In the genomic region with DNA sequence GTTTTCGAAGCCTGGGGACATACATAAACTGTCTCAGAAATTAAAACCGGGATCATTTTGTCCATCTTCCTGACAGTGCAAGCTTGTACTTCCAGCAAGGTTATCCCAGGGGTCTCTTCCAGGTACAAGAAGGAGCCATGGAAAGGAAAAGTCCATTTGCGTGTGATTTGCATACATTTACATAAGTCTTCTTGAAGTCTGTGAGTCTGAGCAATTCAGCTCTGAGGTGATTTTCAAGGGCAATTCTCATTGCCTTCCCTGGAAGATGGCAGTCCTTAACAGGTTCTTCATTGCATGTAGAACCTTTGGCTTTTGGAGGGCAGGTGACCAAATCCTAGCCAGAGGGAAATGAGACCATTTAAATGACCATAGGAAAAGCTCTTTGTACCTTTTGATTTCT, we compare ENCODE assay signal across 24 mouse cellular contexts.
"Had no signal": no experiment of that assay in that cellular context is flagged by ENCODE, and none has a peak within 500 bp of the region (broad histone marks: within the 10 kb centered on the region; RNA-seq: fewer than 3 reads in every experiment).

No protein-coding gene starts in this region.

- ATAC-seq: intestine, embryonic 16.5 days; liver, embryonic 12.5 days; midbrain, embryonic 15.5 days had no signal

- H3K27ac ChIP-seq: kidney, postnatal 0 days; layer of hippocampus, adult 2 months; limb, embryonic 10.5 days; limb, embryonic 13.5 days; liver, embryonic 12.5 days; liver, embryonic 15.5 days; lung, embryonic 15.5 days; midbrain, embryonic 15.5 days; stomach, embryonic 15.5 days had no signal

- H3K36me3 ChIP-seq: limb, embryonic 10.5 days; limb, embryonic 13.5 days; liver, embryonic 12.5 days; liver, embryonic 15.5 days; lung, embryonic 15.5 days; midbrain, embryonic 15.5 days; stomach, embryonic 15.5 days had no signal

- H3K9ac ChIP-seq: limb, embryonic 13.5 days; liver, embryonic 12.5 days; liver, embryonic 15.5 days; lung, embryonic 15.5 days; midbrain, embryonic 15.5 days; stomach, embryonic 15.5 days had no signal

- DNase-seq: kidney, adult 2 months; kidney, postnatal 25 days; layer of hippocampus, adult 9-11 months; liver; lung, adult 18-20 months; lung, postnatal 10 days; lung, postnatal 36 days; retina, postnatal 1 day; right cerebral cortex, postnatal 25 days; spleen, adult 18-20 months; thymus, adult 18-20 months; thymus, postnatal 14 days had no signal

- H3K9me3 ChIP-seq: limb, embryonic 10.5 days; limb, embryonic 13.5 days; liver, embryonic 12.5 days; liver, embryonic 15.5 days; lung, embryonic 15.5 days; midbrain, embryonic 15.5 days; stomach, embryonic 15.5 days had no signal

- H3K4me3 ChIP-seq: layer of hippocampus, adult 2 months; limb, embryonic 10.5 days; limb, embryonic 13.5 days; liver, embryonic 12.5 days; liver, embryonic 15.5 days; lung, embryonic 15.5 days; midbrain, embryonic 15.5 days; myocyte; stomach, embryonic 15.5 days had no signal

- H3K27me3 ChIP-seq: limb, embryonic 13.5 days; liver, embryonic 12.5 days; liver, embryonic 15.5 days; lung, embryonic 15.5 days; midbrain, embryonic 15.5 days; stomach, embryonic 15.5 days had no signal

- H3K4me1 ChIP-seq: limb, embryonic 10.5 days; limb, embryonic 13.5 days; liver, embryonic 12.5 days; liver, embryonic 15.5 days; lung, embryonic 15.5 days; midbrain, embryonic 15.5 days; stomach, embryonic 15.5 days had no signal

- H3K4me2 ChIP-seq: limb, embryonic 13.5 days; liver, embryonic 12.5 days; liver, embryonic 15.5 days; lung, embryonic 15.5 days; midbrain, embryonic 11.5 days; midbrain, embryonic 15.5 days; stomach, embryonic 15.5 days had no signal
